Mouse (Mus musculus) embryonic fibroblast, embryonic 13.5 days (primary cell): Measurements from ENCODE around the gene Zfp830.

Experiments used
- CTCF ChIP-seq: IDR thresholded peaks from 2 replicates; pipeline ENCODE4 v1.5.1; 2011; ENCODE audit warnings: mild to moderate bottlenecking, control low read depth, low read length, moderate library complexity, borderline replicate concordance; ENCODE audit not compliant: insufficient read depth
- POLR2A ChIP-seq: IDR thresholded peaks from 2 replicates; pipeline ENCODE4 v1.6.1; 2011; ENCODE audit warnings: low read depth, mild to moderate bottlenecking, control low read depth, low read length, moderate library complexity

GRCm38 (mm10) chr11:82806656-82807055 lies 42.5 kb downstream of the Zfp830 start:
- TF ChIP-seq POLR2A (no peak), CTCF (no peak)
